Mouse (Mus musculus) subcutaneous adipose tissue, adult 2 months (tissue): ENCODE measurements around the gene Pgbd1. TPM values are rescaled to one million over a fixed set of nuclear protein-coding genes. Genes with fewer than 3 reads are reported as not detected.

ENCODE experiments used
- polyA plus RNA-seq: library from polyadenylated mRNA; depleted of rRNA; stranded (reverse); fragments of >200 nt; gene quantifications from 2 replicates; pipeline ENCODE4 v1.2.3, GENCODE M21; 2012; ENCODE audit warnings: low replicate concordance; rRNA removed

The Pgbd1 gene
- 0.10 and 0.62 TPM in 2 replicates for polyA plus RNA-seq

GRCm38 (mm10) chr13:21440503-21441206, at the start of gene Pgbd1:
TSS of gene Pgbd1 (minus strand) at chr13:21441058.

GRCm38 (mm10) chr13:21478759-21479670, 38.2 kb upstream of the Pgbd1 start, which contains the start of the genes Zkscan4 and Gm10065:
TSS of gene Zkscan4 (plus strand) at chr13:21478907.
TSS of gene Gm10065 (minus strand) at chr13:21479441.

GRCm38 (mm10) chr13:21468061-21469019, 27.5 kb upstream of the Pgbd1 start, which contains the start of gene Nkapl:
TSS of gene Nkapl (minus strand) at chr13:21468509.

GRCm38 (mm10) chr13:21453449-21453848, 12.6 kb upstream of the Pgbd1 start, which contains the start of gene Zscan26:
TSS of gene Zscan26 (minus strand) at chr13:21453730.

GRCm38 (mm10) chr13:21402287-21402846, 38.5 kb downstream of the Pgbd1 start, which contains the start of gene Zkscan3:
TSS of gene Zkscan3 (minus strand) at chr13:21402755.

Other genes with a start within 250 kb of the Pgbd1 start
- 1.5 and 7.6 TPM in 2 replicates for gene Gpx5, start 148.3 kb downstream of the Pgbd1 start, polyA plus RNA-seq
- not detected in 2 replicates for gene Gpx6, start 128.9 kb downstream of the Pgbd1 start, polyA plus RNA-seq
- not detected in 2 replicates for gene Olfr1367, start 94.1 kb downstream of the Pgbd1 start, polyA plus RNA-seq
- 2.0 and 2.8 TPM in 2 replicates for gene Zscan12, start 78.2 kb downstream of the Pgbd1 start, polyA plus RNA-seq
- 30.6 and 33.3 TPM in 2 replicates for gene Zkscan3, start 38.3 kb downstream of the Pgbd1 start, polyA plus RNA-seq
- gene Zscan26, start 12.7 kb upstream of the Pgbd1 start, polyA plus RNA-seq, result 24.0 and 27.9 TPM in 2 replicates
- 0.72 and 1.1 TPM in 2 replicates for gene Nkapl, start 27.5 kb upstream of the Pgbd1 start, polyA plus RNA-seq
- gene Zkscan4, start 37.8 kb upstream of the Pgbd1 start, polyA plus RNA-seq, result 2.1 and 2.2 TPM in 2 replicates
- not detected in 2 replicates for gene Gm10065, start 38.4 kb upstream of the Pgbd1 start, polyA plus RNA-seq
- 0.24 and 0.27 TPM in 2 replicates for gene AK157302, start 54.2 kb upstream of the Pgbd1 start, polyA plus RNA-seq
- 17.1 and 26.1 TPM in 2 replicates for gene Gm11273, start 60.4 kb upstream of the Pgbd1 start, polyA plus RNA-seq
- gene Zkscan8, start 90.1 kb upstream of the Pgbd1 start, polyA plus RNA-seq, result 4.9 and 7.2 TPM in 2 replicates
- not detected in 2 replicates for gene Olfr1366, start 101.8 kb upstream of the Pgbd1 start, polyA plus RNA-seq
- not detected in 2 replicates for gene Olfr1535, start 118.8 kb upstream of the Pgbd1 start, polyA plus RNA-seq
- not detected in 2 replicates for gene Olfr1364, start 140.7 kb upstream of the Pgbd1 start, polyA plus RNA-seq
- gene Olfr1362, start 173.0 kb upstream of the Pgbd1 start, polyA plus RNA-seq, result not detected in 2 replicates
- 0.04 TPM in 1 of 2 replicates, not detected in the other for gene Olfr11, start 201.5 kb upstream of the Pgbd1 start, polyA plus RNA-seq
- gene Olfr1361, start 222.3 kb upstream of the Pgbd1 start, polyA plus RNA-seq, result not detected in 2 replicates
- not detected in 2 replicates for gene Olfr1360, start 236.3 kb upstream of the Pgbd1 start, polyA plus RNA-seq